Mouse (Mus musculus) liver, embryonic 16.5 days (tissue): ENCODE measurements at regions not wholly inside any gene's neighbourhood (a gene's known extent, or its start where the extent isn't known, plus 50 kb on each side); places are given as distances from the start of the nearest gene placed in this dataset.

ENCODE experiments used
- ATAC-seq: fragments of 200-750 bp; cut with Nextera tagmentation; 2 replicates; pipeline ENCODE4 v1.8.0; 2017; ENCODE audit warnings: low read depth, mild to moderate bottlenecking, moderate number of reproducible peaks, moderate library complexity
- H3K27ac ChIP-seq: fragments of 300-500 bp; sonication (generic); 2 replicates; pipeline ENCODE4 v1.5.1; 2014; ENCODE audit warnings: mild to moderate bottlenecking, low read length
- H3K27me3 ChIP-seq: fragments of 300-500 bp; sonication (generic); 2 replicates; pipeline ENCODE4 v1.6.1; 2014; ENCODE audit warnings: low read depth, low read length, mixed read lengths; ENCODE audit not compliant: control insufficient read depth, insufficient read depth
- H3K36me3 ChIP-seq: fragments of 300-500 bp; sonication (generic); 2 replicates; pipeline ENCODE4 v1.6.1; 2014; ENCODE audit warnings: mild to moderate bottlenecking; ENCODE audit not compliant: control insufficient read depth, insufficient read depth
- H3K4me1 ChIP-seq: fragments of 300-500 bp; sonication (generic); 2 replicates; pipeline ENCODE4 v1.6.1; 2014; ENCODE audit warnings: low read depth, low read length, mixed read lengths; ENCODE audit not compliant: control insufficient read depth
- H3K4me2 ChIP-seq: fragments of 300-500 bp; sonication (generic); 2 replicates; pipeline ENCODE4 v1.6.1; 2014; ENCODE audit warnings: low read depth, low read length, mixed read lengths
- H3K4me3 ChIP-seq: fragments of 300-500 bp; sonication (generic); 2 replicates; pipeline ENCODE4 v1.5.1; 2014; ENCODE audit warnings: low read depth, mild to moderate bottlenecking, low read length
- H3K9ac ChIP-seq: fragments of 300-500 bp; sonication (generic); 2 replicates; pipeline ENCODE4 v1.6.1; 2014; ENCODE audit warnings: low read depth, low read length
- H3K9me3 ChIP-seq: fragments of 300-500 bp; sonication (generic); replicated peaks from 2 replicates; pipeline ENCODE4 v1.6.1; 2016; ENCODE audit warnings: low read length; ENCODE audit not compliant: control insufficient read depth
- WGBS: fragments of 180-500 bp; shearing (Covaris S2); extraction: QIAGEN DNeasy Blood & Tissue Kit; methylation state at CpG from one replicate; pipeline ENCODE4 v1.1.7; 2014; ENCODE audit not compliant: insufficient replicate concordance; 5-methylcytosine and 5-hydroxymethylcytosine counted together

DNA sequence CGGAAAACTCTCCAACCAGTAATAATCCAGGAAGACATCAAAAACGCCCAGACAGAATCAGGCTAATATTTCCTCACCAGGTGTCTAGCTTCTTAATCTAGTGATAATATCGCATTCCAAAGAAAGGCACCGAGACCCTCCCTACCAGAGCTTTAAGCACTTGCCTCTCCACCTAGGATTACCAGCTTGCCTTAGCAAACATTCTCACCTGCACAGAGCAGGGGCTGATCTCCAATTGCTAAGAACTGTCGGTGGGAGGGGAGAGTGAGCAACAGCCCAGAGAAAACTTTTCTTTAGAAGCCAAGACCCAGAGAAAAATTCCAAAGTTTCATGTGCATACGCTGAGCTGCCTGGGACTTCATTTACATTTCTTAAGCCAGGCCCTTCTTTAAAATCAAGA lies 511.6 kb upstream of the Atp11b start:
- Histone ChIP-seq H3K27me3 (no peaks in the 10 kb centered on the region), H3K9ac (no peak overlapping the region), H3K9me3 (no peaks in the 10 kb centered on the region), H3K27ac (no peak overlapping the region), H3K4me1 (no peaks in the 10 kb centered on the region), H3K4me2 (no peak overlapping the region), H3K36me3 (no peaks in the 10 kb centered on the region), H3K4me3 (no peak overlapping the region)
- ATAC-seq = no peak
- 44% methylated on average over 6 of the region's 6 CpGs for WGBS

DNA sequence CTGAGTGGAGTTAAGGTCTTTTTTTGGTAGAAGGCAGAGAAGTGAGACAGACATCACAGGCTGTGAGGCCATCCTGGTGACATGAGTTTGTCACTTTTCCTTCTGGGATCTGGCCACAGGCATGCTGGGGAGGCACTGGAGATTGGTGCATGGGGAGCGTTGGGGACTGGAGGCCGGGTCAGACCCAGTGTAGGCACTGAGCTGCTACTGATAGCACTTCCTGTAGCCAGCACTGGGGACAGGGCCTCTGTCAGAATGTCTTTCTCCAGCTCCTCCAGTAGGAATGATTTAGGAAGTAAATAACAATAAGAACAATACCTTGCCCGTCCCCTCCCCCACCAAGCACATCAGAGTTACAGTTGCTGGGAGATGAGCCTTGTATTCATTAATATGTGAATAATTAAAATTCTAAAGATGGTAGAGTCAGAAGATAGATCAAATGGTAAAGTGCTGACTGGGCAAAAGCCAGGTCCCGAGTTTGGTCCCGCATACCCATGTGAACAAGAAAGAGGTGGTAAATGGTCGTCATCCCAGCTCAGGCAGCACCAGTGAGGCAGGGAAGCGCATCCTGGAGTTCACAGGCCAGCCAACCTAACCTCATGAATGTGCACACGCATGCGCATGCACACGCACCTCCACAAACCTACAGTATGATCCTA lies 510.9 kb upstream of the Atp11b start:
- no peaks in the 10 kb centered on the region for H3K4me1 ChIP-seq
- no peaks in the 10 kb centered on the region for H3K36me3 ChIP-seq
- no peak for ATAC-seq
- no peak overlapping the region for H3K9ac ChIP-seq
- no peak overlapping the region for H3K4me2 ChIP-seq
- no peaks in the 10 kb centered on the region for H3K9me3 ChIP-seq
- H3K27ac ChIP-seq = no peak overlapping the region
- H3K4me3 ChIP-seq = no peak overlapping the region
- H3K27me3 ChIP-seq = no peaks in the 10 kb centered on the region
- WGBS = 53% methylated on average over 10 of the region's 10 CpGs

DNA sequence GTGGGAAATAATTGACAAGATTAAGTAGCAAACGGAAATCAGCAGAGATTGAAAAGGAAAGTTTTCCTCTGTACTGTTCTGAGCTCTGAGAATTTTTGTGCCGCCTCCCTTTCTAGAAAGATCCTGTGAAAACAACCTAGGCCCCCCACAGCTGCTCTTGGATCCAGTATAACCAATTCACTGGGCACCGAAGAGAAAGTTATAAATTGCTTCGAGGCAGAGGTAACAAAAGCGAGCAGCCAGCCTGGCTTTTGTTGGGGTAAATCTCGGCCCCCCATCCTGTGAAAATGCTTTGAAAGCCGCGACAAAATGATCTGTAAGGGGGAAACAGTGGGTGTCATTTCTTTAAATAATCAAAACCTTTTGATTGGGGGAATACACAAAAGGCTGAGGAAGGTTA lies 508.9 kb upstream of the Atp11b start:
- no peak overlapping the region for H3K4me3 ChIP-seq
- H3K4me1 ChIP-seq = no peaks in the 10 kb centered on the region
- no peak for ATAC-seq
- no peak overlapping the region for H3K9ac ChIP-seq
- no peak overlapping the region for H3K4me2 ChIP-seq
- no peaks in the 10 kb centered on the region for H3K27me3 ChIP-seq
- no peaks in the 10 kb centered on the region for H3K9me3 ChIP-seq
- H3K27ac ChIP-seq = no peak overlapping the region
- H3K36me3 ChIP-seq = no peaks in the 10 kb centered on the region
- 40% methylated on average over 8 of the region's 8 CpGs for WGBS

DNA sequence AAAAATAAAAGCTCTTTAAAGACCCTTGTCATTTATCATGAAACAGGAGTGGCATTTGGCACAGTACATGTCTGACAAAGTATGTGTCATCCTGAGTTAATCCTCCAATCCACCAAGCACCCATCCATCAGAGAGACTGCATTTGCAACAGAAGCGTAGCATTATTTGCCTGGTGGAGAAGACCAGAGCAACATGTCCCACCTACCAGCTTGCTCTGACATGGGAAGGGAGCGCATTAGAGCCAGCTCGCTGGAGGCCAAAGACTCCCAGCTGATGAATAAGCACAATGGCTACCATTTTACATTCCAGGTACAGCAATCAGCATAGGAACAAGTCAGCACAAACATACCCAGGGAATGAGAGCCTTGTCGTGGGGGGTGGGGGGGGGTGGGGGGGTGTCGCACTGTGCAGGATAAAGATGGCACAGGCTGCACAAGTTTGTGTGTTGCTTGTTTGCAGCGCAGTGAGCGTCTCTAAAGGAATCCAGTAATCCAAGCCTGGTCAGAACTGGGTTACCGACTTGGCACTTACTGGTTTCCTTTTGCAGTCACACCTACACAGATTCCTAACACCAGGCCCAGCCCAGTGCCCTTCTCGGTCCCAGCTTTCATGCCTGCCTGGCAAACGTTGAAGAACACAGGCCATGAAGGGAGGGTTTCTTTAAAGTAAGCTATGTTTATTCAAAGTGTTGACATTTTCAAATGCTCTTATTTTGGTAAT lies 507.8 kb upstream of the Atp11b start:
- WGBS = 67% methylated on average over 10 of the region's 10 CpGs
- H3K27ac ChIP-seq = no peak overlapping the region
- no peak overlapping the region for H3K4me2 ChIP-seq
- no peaks in the 10 kb centered on the region for H3K9me3 ChIP-seq
- no peaks in the 10 kb centered on the region for H3K27me3 ChIP-seq
- no peak overlapping the region for H3K9ac ChIP-seq
- no peak overlapping the region for H3K4me3 ChIP-seq
- no peaks in the 10 kb centered on the region for H3K4me1 ChIP-seq
- H3K36me3 ChIP-seq = no peaks in the 10 kb centered on the region
- no peak for ATAC-seq

- Histone ChIP-seq H3K4me1 (no peaks in the 10 kb centered on the region), H3K9ac (no peak overlapping the region), H3K9me3 (no peaks in the 10 kb centered on the region), H3K4me2 (no peak overlapping the region), H3K27ac (no peak overlapping the region), H3K4me3 (no peak overlapping the region), H3K36me3 (no peaks in the 10 kb centered on the region), H3K27me3 (no peaks in the 10 kb centered on the region)
- 65% methylated on average over 10 of the region's 10 CpGs for WGBS
- ATAC-seq = no peak
Measured at GRCm38 (mm10) chr3:35249160-35249559, 504.7 kb upstream of the Atp11b start.

DNA sequence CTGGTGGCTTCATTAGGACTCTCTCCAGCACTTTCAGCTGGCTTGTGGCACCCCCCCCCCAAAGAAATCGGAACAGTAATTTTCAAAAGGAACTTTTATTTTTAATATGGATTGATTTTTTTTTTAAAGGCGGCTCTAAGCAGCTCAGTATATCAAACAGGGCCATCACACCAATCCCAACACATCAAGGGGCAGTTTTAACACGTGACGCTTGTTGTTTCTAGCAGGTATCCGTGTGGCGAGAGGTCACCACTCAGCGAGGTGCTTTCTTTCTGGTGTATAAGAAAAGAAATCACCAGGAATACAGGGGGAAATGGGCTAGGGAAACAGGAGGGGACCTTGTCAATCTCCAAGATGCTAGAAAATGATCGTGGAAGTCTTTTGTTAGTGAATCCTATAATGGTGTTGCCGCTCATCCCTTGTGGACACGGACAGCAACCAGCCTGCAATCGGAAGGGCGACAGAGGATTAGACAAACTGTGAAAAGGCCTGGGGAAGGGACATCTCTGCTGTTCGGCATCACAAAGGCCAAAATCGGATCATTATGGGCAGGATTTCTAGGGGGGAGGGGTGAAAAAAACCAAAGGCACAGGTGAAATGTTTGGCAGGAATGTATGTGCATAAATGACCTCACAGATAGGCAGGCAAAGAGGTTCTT lies 503.7 kb upstream of the Atp11b start:
- H3K27ac ChIP-seq = no peak overlapping the region
- H3K4me3 ChIP-seq = no peak overlapping the region
- H3K27me3 ChIP-seq = no peaks in the 10 kb centered on the region
- H3K4me2 ChIP-seq = no peak overlapping the region
- no peak for ATAC-seq
- WGBS = 63% methylated on average over 14 of the region's 14 CpGs
- no peaks in the 10 kb centered on the region for H3K9me3 ChIP-seq
- no peaks in the 10 kb centered on the region for H3K36me3 ChIP-seq
- H3K9ac ChIP-seq = no peak overlapping the region
- no peaks in the 10 kb centered on the region for H3K4me1 ChIP-seq

- H3K36me3 ChIP-seq = no peaks in the 10 kb centered on the region
- ATAC-seq = no peak
- no peak overlapping the region for H3K27ac ChIP-seq
- H3K4me1 ChIP-seq = no peaks in the 10 kb centered on the region
- 53% methylated on average over 5 of the region's 5 CpGs for WGBS
- H3K4me2 ChIP-seq = no peak overlapping the region
- H3K9ac ChIP-seq = no peak overlapping the region
- H3K4me3 ChIP-seq = no peak overlapping the region
- no peaks in the 10 kb centered on the region for H3K27me3 ChIP-seq
- H3K9me3 ChIP-seq = no peaks in the 10 kb centered on the region
Measured at GRCm38 (mm10) chr3:35253861-35254260, 500.0 kb upstream of the Atp11b start.

DNA sequence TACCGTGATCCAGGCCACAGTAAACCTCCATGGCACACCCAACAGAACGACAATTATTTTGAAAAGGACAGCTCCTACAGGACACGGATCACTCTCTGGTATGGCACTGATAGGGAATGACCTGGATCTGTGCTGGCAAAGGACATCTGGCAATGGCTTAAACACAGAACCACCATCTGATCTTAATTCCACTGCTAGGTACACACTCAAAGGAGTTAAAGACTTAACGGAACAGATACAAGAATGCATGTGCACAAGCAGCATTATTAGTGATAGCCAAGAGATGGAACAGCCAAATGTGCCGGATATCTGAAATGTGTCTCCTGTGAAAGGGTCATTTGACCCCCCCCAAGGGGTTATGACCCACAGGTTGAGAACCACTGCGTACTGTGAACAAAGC lies 493.0 kb upstream of the Atp11b start:
- H3K9ac ChIP-seq = no peak overlapping the region
- H3K27me3 ChIP-seq = no peaks in the 10 kb centered on the region
- no peaks in the 10 kb centered on the region for H3K36me3 ChIP-seq
- H3K4me1 ChIP-seq = no peaks in the 10 kb centered on the region
- 65% methylated on average over 6 of the region's 6 CpGs for WGBS
- H3K4me3 ChIP-seq = no peak overlapping the region
- H3K27ac ChIP-seq = no peak overlapping the region
- no peak for ATAC-seq
- H3K9me3 ChIP-seq = no peaks in the 10 kb centered on the region
- no peak overlapping the region for H3K4me2 ChIP-seq

DNA sequence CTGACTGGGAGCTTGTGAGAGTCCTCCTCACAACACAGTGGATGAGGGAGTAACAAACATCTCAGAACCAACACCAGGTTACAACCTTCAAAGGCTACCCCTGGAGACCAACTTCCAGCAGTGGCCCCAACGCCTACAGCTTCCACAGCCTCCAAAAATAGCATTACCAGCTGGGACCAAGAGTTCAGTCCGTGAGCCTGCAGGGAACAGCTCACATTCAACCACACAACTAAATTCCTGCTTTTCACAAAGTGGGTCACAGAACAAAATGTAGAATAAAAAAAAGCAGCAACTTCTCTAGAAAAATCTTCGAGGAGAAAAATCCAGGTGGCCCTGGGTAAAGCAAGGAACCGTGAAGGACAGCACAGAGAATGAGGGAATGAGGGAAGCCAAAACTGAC lies 485.0 kb upstream of the Atp11b start:
- WGBS = 39% methylated on average over 4 of the region's 4 CpGs
- no peaks in the 10 kb centered on the region for H3K36me3 ChIP-seq
- no peak overlapping the region for H3K4me2 ChIP-seq
- H3K9ac ChIP-seq = no peak overlapping the region
- H3K27me3 ChIP-seq = no peaks in the 10 kb centered on the region
- no peak overlapping the region for H3K27ac ChIP-seq
- ATAC-seq = no peak
- no peaks in the 10 kb centered on the region for H3K4me1 ChIP-seq
- no peak overlapping the region for H3K4me3 ChIP-seq
- no peaks in the 10 kb centered on the region for H3K9me3 ChIP-seq
